Mouse (Mus musculus): ENCODE results near the gene Msrb2. TPM values are rescaled to one million over a fixed set of nuclear protein-coding genes. Genes with fewer than 3 reads are reported as not detected.

The Msrb2 gene
- polyA plus RNA-seq, 1 experiment from 2014 or later: 10.2 TPM

- Histone ChIP-seq H3K4me3 (ENCODE audit: low read depth, low read length) (no peak overlapping the region), H3K9me3 (ENCODE audit: low read length) (no peaks in the 10 kb centered on the region), H3K4me1 (ENCODE audit: insufficient read depth) (no peaks in the 10 kb centered on the region), H3K27me3 (ENCODE audit: insufficient read depth, low read length) (peaks cover 46% of the 10 kb centered on the region), H3K36me3 (replicated peaks; ENCODE audit: insufficient read depth, low read length) (no peaks in the 10 kb centered on the region), H3K4me2 (ENCODE audit: low read depth, low read length) (no peak overlapping the region), H3K27ac (ENCODE audit: low read depth) (no peak overlapping the region), H3K9ac (replicated peaks) (no peak overlapping the region)
- TF ChIP-seq EP300 (IDR thresholded peaks at IDR 0.05; ENCODE audit: low read depth): no peak
- no peak for TF ChIP-seq CTCF (IDR thresholded peaks at IDR 0.05; ENCODE audit: low read depth)
- DNase-seq (no peak), ATAC-seq (no peak)
- WGBS (ENCODE audit: insufficient replicate concordance): 7% methylated on average over 41 of the region's 41 CpGs
These were observed 60.5 kb downstream of the Msrb2 start for GRCm38 (mm10) chr2:19431614-19432323.

GRCm38 (mm10) chr2:19444346-19444745 is 73.1 kb downstream of the Msrb2 start:
- H3K9me3 ChIP-seq (ENCODE audit: low read length): no peaks in the 10 kb centered on the region
- H3K9ac ChIP-seq (replicated peaks): no peak overlapping the region
- H3K27ac ChIP-seq (ENCODE audit: low read depth): no peak overlapping the region
- no peaks in the 10 kb centered on the region for H3K4me1 ChIP-seq (ENCODE audit: insufficient read depth)
- ATAC-seq: no peak
- H3K4me2 ChIP-seq (ENCODE audit: low read depth, low read length): no peak overlapping the region
- H3K36me3 ChIP-seq (replicated peaks; ENCODE audit: insufficient read depth, low read length): no peaks in the 10 kb centered on the region
- TF ChIP-seq CTCF (IDR thresholded peaks at IDR 0.05; ENCODE audit: low read depth) (no peak), EP300 (IDR thresholded peaks at IDR 0.05; ENCODE audit: low read depth) (no peak)
- no peak overlapping the region for H3K4me3 ChIP-seq (ENCODE audit: low read depth, low read length)
- DNase-seq: no peak
- WGBS (ENCODE audit: insufficient replicate concordance): 3% methylated on average over 9 of the region's 9 CpGs
- peaks cover 60% of the 10 kb centered on the region for H3K27me3 ChIP-seq (ENCODE audit: insufficient read depth, low read length)

Other genes starting within 250 kb of the Msrb2 start
- 0.13 and 0.21 TPM in 2 replicates for gene Armc3, start 172.1 kb upstream of the Msrb2 start, polyA plus RNA-seq (2015; fragmentation: Nextera tagmentation; extraction: Ambion mirVana)
- gene Ptf1a, start 74.2 kb downstream of the Msrb2 start, polyA plus RNA-seq (2015; fragmentation: Nextera tagmentation; extraction: Ambion mirVana): not detected in 2 replicates
- not detected in 2 replicates for gene 4921504E06Rik, start 182.5 kb downstream of the Msrb2 start, polyA plus RNA-seq (2015; fragmentation: Nextera tagmentation; extraction: Ambion mirVana)

All from liver, postnatal 0 days (tissue).